9 mouse cellular contexts compared by ENCODE assay signal in the genomic region with DNA sequence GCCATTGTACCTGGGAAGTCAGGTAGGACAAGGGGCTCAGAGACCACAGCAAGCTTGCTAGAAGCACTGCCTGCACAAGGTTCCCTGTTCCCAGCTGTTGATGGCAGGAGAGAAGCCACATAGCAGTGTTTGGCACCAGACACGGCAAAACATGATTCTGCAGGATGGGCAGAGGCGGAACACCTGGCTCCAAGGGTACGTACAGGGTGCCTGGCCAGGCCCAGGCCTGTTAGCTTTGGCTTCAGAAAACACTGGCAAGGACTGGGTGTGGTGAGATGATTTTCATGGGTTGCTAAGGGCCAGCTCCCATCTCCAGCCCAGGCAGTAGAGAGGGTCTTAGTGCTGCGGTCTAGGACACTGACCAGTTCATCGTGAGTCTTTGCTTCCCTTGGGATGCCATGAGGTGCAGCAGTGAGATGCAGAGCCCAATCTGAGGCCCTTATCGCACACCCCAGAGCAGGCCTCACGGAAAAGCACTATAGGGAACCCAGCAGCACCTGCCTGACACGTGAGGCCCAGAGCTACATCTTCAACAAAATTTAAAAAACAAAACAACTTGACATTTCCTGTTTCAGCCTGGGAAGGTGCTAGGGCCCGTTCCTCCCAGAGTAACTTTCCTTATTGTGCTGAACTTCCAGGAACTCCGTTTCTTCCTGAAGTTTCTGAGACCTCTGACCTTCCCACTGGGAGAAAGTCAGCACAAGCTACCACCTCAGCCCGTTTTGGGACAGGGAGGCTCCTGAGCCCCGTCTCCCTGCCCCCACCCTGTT. TPM values are rescaled to one million over a fixed set of nuclear protein-coding genes. Genes with fewer than 3 reads are reported as not detected.
DNase-seq lines count a peak whose midpoint lies in the region; ATAC-seq and TF ChIP-seq lines count a peak whose summit lies in the region.
"Had no signal": no experiment of that assay in that cellular context is flagged by ENCODE, and none has a peak within 500 bp of the region (broad histone marks: within the 10 kb centered on the region; RNA-seq: fewer than 3 reads in every experiment).

No protein-coding gene starts in this region.

- no peak overlapping the region for H3K4me3 ChIP-seq in kidney, embryonic 15.5 days (replicated peaks)
- H3K4me3 ChIP-seq in ES-Bruce4 (ENCODE audit: low read depth, low read length), result no peak overlapping the region
- no peak overlapping the region for H3K4me3 ChIP-seq in bone marrow macrophage, adult 2 months (ENCODE audit: insufficient read depth, low read length)
- H3K4me3 ChIP-seq in liver, embryonic 11.5 days (ENCODE audit: low read depth, low read length), result no peak overlapping the region

- no peak for ATAC-seq in kidney, embryonic 15.5 days (replicated peaks; ENCODE audit: low FRiP score)
- no peak for ATAC-seq in liver, embryonic 11.5 days (replicated peaks; ENCODE audit: low FRiP score)

- peaks cover 52% of the 10 kb centered on the region for H3K36me3 ChIP-seq in kidney, embryonic 15.5 days
- H3K36me3 ChIP-seq in ES-Bruce4 (ENCODE audit: control insufficient read depth, insufficient read depth, low read length, poor library complexity, severe bottlenecking), result peaks cover 35% of the 10 kb centered on the region
- H3K36me3 ChIP-seq in liver, embryonic 11.5 days (ENCODE audit: control insufficient read depth, insufficient read depth, low read length), result peaks cover 31% of the 10 kb centered on the region

- H3K9ac ChIP-seq in kidney, embryonic 15.5 days, result no peak overlapping the region
- 0 out of 2 replicates have a peak overlapping the region, but pooled peaks have one; percentile 24 for H3K9ac ChIP-seq in ES-Bruce4 (ENCODE audit: low read depth, poor library complexity, severe bottlenecking)
- H3K9ac ChIP-seq in liver, embryonic 11.5 days (ENCODE audit: low read depth, low read length), result no peak overlapping the region

- peak; percentile 6 for TF ChIP-seq POLR2A in ES-Bruce4 (IDR thresholded peaks at IDR 0.05; ENCODE audit: insufficient read depth, low read length)
- TF ChIP-seq POLR2A in bone marrow macrophage, adult 2 months (IDR thresholded peaks at IDR 0.05; ENCODE audit: borderline replicate concordance, low read depth, low read length), result no peak

- no peaks in the 10 kb centered on the region for H3K9me3 ChIP-seq in kidney, embryonic 15.5 days (replicated peaks)
- H3K9me3 ChIP-seq in ES-Bruce4 (replicated peaks; ENCODE audit: control insufficient read depth, insufficient read depth, low read length, poor library complexity, severe bottlenecking), result no peaks in the 10 kb centered on the region
- H3K9me3 ChIP-seq in liver, embryonic 11.5 days (ENCODE audit: control insufficient read depth, low read length), result no peaks in the 10 kb centered on the region

- 59% methylated on average over 12 of the region's 12 CpGs for WGBS in kidney, embryonic 15.5 days
- 50% methylated on average over 12 of the region's 12 CpGs for WGBS in liver, embryonic 11.5 days

- no peak for TF ChIP-seq EP300 in ES-Bruce4 (IDR thresholded peaks at IDR 0.05; ENCODE audit: insufficient read depth, low read depth, low read length)

- H3K27me3 ChIP-seq in kidney, embryonic 15.5 days, result no peaks in the 10 kb centered on the region
- no peaks in the 10 kb centered on the region for H3K27me3 ChIP-seq in ES-Bruce4 (ENCODE audit: control insufficient read depth, insufficient read depth, low read length, poor library complexity, severe bottlenecking)
- H3K27me3 ChIP-seq in liver, embryonic 11.5 days (replicated peaks; ENCODE audit: control insufficient read depth, insufficient read depth, low read length), result no peaks in the 10 kb centered on the region

- peak overlapping the region; percentile 24; the same call in 1 of the 2 replicates for H3K4me2 ChIP-seq in kidney, embryonic 15.5 days
- H3K4me2 ChIP-seq in liver, embryonic 11.5 days, result peak overlapping the region; percentile 32

- DNase-seq in kidney, adult 9 months, result no peak
- DNase-seq in liver, embryonic 11.5 days (ENCODE audit: low spot score), result no peak
- no peak for DNase-seq in cerebellum, postnatal 36 days
- no peak for DNase-seq in spleen, postnatal 14 days (ENCODE audit: low spot score in 2 of 2)
- no peak for DNase-seq in cerebellum, postnatal 14 days

- H3K4me1 ChIP-seq in kidney, embryonic 15.5 days, result peaks cover 41% of the 10 kb centered on the region
- H3K4me1 ChIP-seq in ES-Bruce4 (ENCODE audit: control insufficient read depth, insufficient read depth, low read length), result peaks cover 7% of the 10 kb centered on the region
- H3K4me1 ChIP-seq in bone marrow macrophage, adult 2 months (ENCODE audit: control insufficient read depth, insufficient read depth, low read length), result peaks cover 23% of the 10 kb centered on the region
- H3K4me1 ChIP-seq in liver, embryonic 11.5 days (replicated peaks; ENCODE audit: control insufficient read depth, insufficient read depth, low read length), result peaks cover 53% of the 10 kb centered on the region

- peak overlapping the region; percentile 78 for H3K27ac ChIP-seq in kidney, embryonic 15.5 days
- H3K27ac ChIP-seq in ES-Bruce4 (ENCODE audit: insufficient read depth, low read length), result peak overlapping the region; percentile 94
- H3K27ac ChIP-seq in bone marrow macrophage, adult 2 months (ENCODE audit: insufficient read depth, low read depth, low read length), result peak overlapping the region; percentile 96
- peak overlapping the region; percentile 68 for H3K27ac ChIP-seq in liver, embryonic 11.5 days (ENCODE audit: low read depth, low read length)

- no peak for TF ChIP-seq CTCF in ES-Bruce4 (IDR thresholded peaks at IDR 0.05; ENCODE audit: low read depth, low read length)
- no peak for TF ChIP-seq CTCF in bone marrow macrophage, adult 2 months (IDR thresholded peaks at IDR 0.05; ENCODE audit: low read depth, low read length)

RNA-seq across cellular contexts. Expression of gene Apoe, which starts 1.5 kb away (rescaled TPM):
- 259 and 340 TPM in 2 replicates for polyA plus RNA-seq in kidney, embryonic 15.5 days (2015; fragmentation: Nextera tagmentation; extraction: Ambion mirVana)
- polyA plus RNA-seq in ES-Bruce4 (2011; ENCODE audit: insufficient read depth, insufficient read length, low read depth, missing spikeins), result 1,030 and 1,048 TPM in 2 replicates
- polyA plus RNA-seq in bone marrow macrophage, adult 2 months (2012; ENCODE audit: insufficient read depth, insufficient read length, missing spikeins), result 16,287 and 16,533 TPM in 2 replicates
- polyA plus RNA-seq in liver, embryonic 11.5 days (2014; fragmentation: Nextera tagmentation; extraction: Ambion mirVana), result 1,439 and 1,470 TPM in 2 replicates

RNA-seq across cellular contexts. Expression of gene Apoc1, which starts 8.0 kb away (rescaled TPM):
- 15.7 and 20.7 TPM in 2 replicates for polyA plus RNA-seq in kidney, embryonic 15.5 days (2015; fragmentation: Nextera tagmentation; extraction: Ambion mirVana)
- polyA plus RNA-seq in ES-Bruce4 (2011; ENCODE audit: insufficient read depth, insufficient read length, low read depth, missing spikeins), result 93.2 and 95.8 TPM in 2 replicates
- not detected in 2 replicates for polyA plus RNA-seq in bone marrow macrophage, adult 2 months (2012; ENCODE audit: insufficient read depth, insufficient read length, missing spikeins)
- polyA plus RNA-seq in liver, embryonic 11.5 days (2014; fragmentation: Nextera tagmentation; extraction: Ambion mirVana), result 173 and 199 TPM in 2 replicates

RNA-seq across cellular contexts. Expression of gene Tomm40, which starts 14.8 kb away (rescaled TPM):
- 168 and 177 TPM in 2 replicates for polyA plus RNA-seq in kidney, embryonic 15.5 days (2015; fragmentation: Nextera tagmentation; extraction: Ambion mirVana)
- 68.2 TPM in 2 replicates for polyA plus RNA-seq in ES-Bruce4 (2011; ENCODE audit: insufficient read depth, insufficient read length, low read depth, missing spikeins)
- 23.8 and 25.2 TPM in 2 replicates for polyA plus RNA-seq in bone marrow macrophage, adult 2 months (2012; ENCODE audit: insufficient read depth, insufficient read length, missing spikeins)
- polyA plus RNA-seq in liver, embryonic 11.5 days (2014; fragmentation: Nextera tagmentation; extraction: Ambion mirVana), result 259 and 264 TPM in 2 replicates

RNA-seq across cellular contexts. Expression of gene Apoc4, which starts 19.2 kb away (rescaled TPM):
- 2.3 and 6.6 TPM in 2 replicates for polyA plus RNA-seq in kidney, embryonic 15.5 days (2015; fragmentation: Nextera tagmentation; extraction: Ambion mirVana)
- polyA plus RNA-seq in ES-Bruce4 (2011; ENCODE audit: insufficient read depth, insufficient read length, low read depth, missing spikeins), result 1.1 TPM in 1 of 2 replicates, not detected in the other
- not detected in 2 replicates for polyA plus RNA-seq in bone marrow macrophage, adult 2 months (2012; ENCODE audit: insufficient read depth, insufficient read length, missing spikeins)
- 4.8 and 5.4 TPM in 2 replicates for polyA plus RNA-seq in liver, embryonic 11.5 days (2014; fragmentation: Nextera tagmentation; extraction: Ambion mirVana)
- polyA plus RNA-seq: neural tube, embryonic 11.5 days had no signal

RNA-seq across cellular contexts. Expression of gene Gm44805, which starts 19.3 kb away (rescaled TPM):
- 2.5 TPM in 1 of 2 replicates, not detected in the other for polyA plus RNA-seq in kidney, embryonic 15.5 days (2015; fragmentation: Nextera tagmentation; extraction: Ambion mirVana)
- not detected in 2 replicates for polyA plus RNA-seq in ES-Bruce4 (2011; ENCODE audit: insufficient read depth, insufficient read length, low read depth, missing spikeins)
- not detected in 2 replicates for polyA plus RNA-seq in bone marrow macrophage, adult 2 months (2012; ENCODE audit: insufficient read depth, insufficient read length, missing spikeins)
- not detected in 2 replicates for polyA plus RNA-seq in liver, embryonic 11.5 days (2014; fragmentation: Nextera tagmentation; extraction: Ambion mirVana)
- polyA plus RNA-seq: neural tube, embryonic 11.5 days had no signal

Comparison
In these comparisons a context has a peak if more than half of its experiments do, and no peak if none do; other contexts are left out.
1. RNA of gene Apoe, which starts 1.5 kb away (polyA plus RNA-seq): 16,287 to 16,533 TPM in bone marrow macrophage, adult 2 months; 1,439 to 1,470 TPM in liver, embryonic 11.5 days, 1,030 to 1,048 TPM in ES-Bruce4 and 259 to 340 TPM in kidney, embryonic 15.5 days; every median in the first group is over 10 times any median in the second.
2. Peak in every context shown above with its lines, with median percentiles within 50 percentile points of each other: H3K27ac ChIP-seq.